Mouse (Mus musculus) skeletal muscle tissue, adult 2 months (tissue): ENCODE measurements around the gene Rc3h1.
"Not testable (repeated sequence)": the region's sequence is repeated elsewhere in the genome, so short reads cannot be mapped to it uniquely, and the experiment has no call there.

Experiments
- DNase-seq: peaks from one replicate; pipeline ENCODE4 v3.0.0-alpha.2; 2012; ENCODE audit warnings: low read depth, low spot score

Gene Rc3h1

GRCm38 (mm10) chr1:160906057-160906557, at the start of gene Rc3h1:
TSS of gene Rc3h1 (plus strand) at chr1:160906418.
- DNase-seq = peak; percentile 95

GRCm38 (mm10) chr1:160858132-160858531, 48.1 kb upstream of the Rc3h1 start:
- DNase-seq = no peak

- DNase-seq = not testable (repeated sequence)
Measured at GRCm38 (mm10) chr1:160859874-160860273, 46.3 kb upstream of the Rc3h1 start.

GRCm38 (mm10) chr1:160861142-160861541, 45.1 kb upstream of the Rc3h1 start:
- no peak for DNase-seq

GRCm38 (mm10) chr1:160861632-160862031, 44.6 kb upstream of the Rc3h1 start:
- DNase-seq = no peak

GRCm38 (mm10) chr1:160863027-160863426, 43.2 kb upstream of the Rc3h1 start:
- no peak for DNase-seq

- DNase-seq = no peak
Measured at GRCm38 (mm10) chr1:160874757-160875156, 31.5 kb upstream of the Rc3h1 start.

GRCm38 (mm10) chr1:160876968-160877367, 29.2 kb upstream of the Rc3h1 start:
- DNase-seq = no peak

GRCm38 (mm10) chr1:160878485-160878884, 27.7 kb upstream of the Rc3h1 start:
- DNase-seq = no peak

GRCm38 (mm10) chr1:160881378-160881777, 24.8 kb upstream of the Rc3h1 start:
- DNase-seq = not testable (repeated sequence)

- DNase-seq = no peak
Measured at GRCm38 (mm10) chr1:160881968-160882367, 24.2 kb upstream of the Rc3h1 start.

- DNase-seq = no peak
Measured at GRCm38 (mm10) chr1:160884273-160884672, 21.9 kb upstream of the Rc3h1 start.

GRCm38 (mm10) chr1:160884993-160885392, 21.2 kb upstream of the Rc3h1 start:
- DNase-seq = no peak

GRCm38 (mm10) chr1:160899701-160900100, 6.5 kb upstream of the Rc3h1 start:
- no peak for DNase-seq

- no peak for DNase-seq
Measured at GRCm38 (mm10) chr1:160904047-160904446, 2.2 kb upstream of the Rc3h1 start.

GRCm38 (mm10) chr1:160906558-160907481, 602 bp downstream of the Rc3h1 start:
- peak; percentile 32 for DNase-seq

GRCm38 (mm10) chr1:160910176-160910575, 4.0 kb downstream of the Rc3h1 start:
- DNase-seq = peak; percentile 54

GRCm38 (mm10) chr1:160910812-160911211, 4.6 kb downstream of the Rc3h1 start:
- DNase-seq = no peak

- no peak for DNase-seq
Measured at GRCm38 (mm10) chr1:160919383-160919782, 13.2 kb downstream of the Rc3h1 start.

GRCm38 (mm10) chr1:160921938-160922337, 15.7 kb downstream of the Rc3h1 start:
- DNase-seq = no peak

- DNase-seq = no peak
Measured at GRCm38 (mm10) chr1:160931320-160931719, 25.1 kb downstream of the Rc3h1 start.

GRCm38 (mm10) chr1:160933896-160934482, 27.8 kb downstream of the Rc3h1 start:
- no peak for DNase-seq

- no peak for DNase-seq
Measured at GRCm38 (mm10) chr1:160935551-160935950, 29.3 kb downstream of the Rc3h1 start.
